Mouse (Mus musculus) left cerebral cortex, postnatal 10 days (tissue): ENCODE data around the gene Pparg. TPM values are rescaled to one million over a fixed set of nuclear protein-coding genes. Genes with fewer than 3 reads are reported as not detected.

Experiments used
- DNase-seq, 2 experiments: peaks; one replicate each; pipeline ENCODE4 v3.0.0; 2021 to 2022; ENCODE audit warnings: low spot score in 2 of 2, mixed read lengths in 1 of 2; ENCODE audit errors: extremely low spot score in 1 of 2
- intact Hi-C: fragments of 180-260 bp; cut with DNase I; formaldehyde crosslinking; loops from one replicate; pipeline ENCODE4 v1.15.1; 2025
- total RNA-seq, 2 experiments: library from RNA; stranded (reverse); gene quantifications; 2 replicates each; pipeline ENCODE4 v1.2.3; 2021

The Pparg gene
- total RNA-seq, 2 experiments from 2014 or later, result 2.8 to 3.7 TPM

DNA sequence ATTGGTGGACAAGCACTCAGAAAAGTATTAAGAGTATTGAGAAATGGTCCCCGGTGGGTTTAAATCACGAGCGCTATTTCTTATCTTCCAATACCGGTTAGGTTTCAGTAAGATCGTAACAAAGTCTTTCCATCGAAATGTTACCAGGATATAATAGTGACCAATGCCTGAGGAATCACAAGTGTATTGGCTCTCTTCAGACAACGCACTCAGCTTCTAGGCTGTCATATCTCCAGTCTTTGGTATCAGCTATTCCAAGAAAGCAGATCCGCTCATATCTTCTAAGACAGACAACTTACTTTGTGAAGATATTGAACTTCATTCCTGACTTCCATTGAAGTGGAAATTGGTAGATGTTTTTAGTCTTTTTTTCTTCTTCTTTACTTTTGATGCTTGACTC is 15.7 kb upstream of the Pparg start:
- intact Hi-C loops, result no loop called here
- DNase-seq, result no peak

DNA sequence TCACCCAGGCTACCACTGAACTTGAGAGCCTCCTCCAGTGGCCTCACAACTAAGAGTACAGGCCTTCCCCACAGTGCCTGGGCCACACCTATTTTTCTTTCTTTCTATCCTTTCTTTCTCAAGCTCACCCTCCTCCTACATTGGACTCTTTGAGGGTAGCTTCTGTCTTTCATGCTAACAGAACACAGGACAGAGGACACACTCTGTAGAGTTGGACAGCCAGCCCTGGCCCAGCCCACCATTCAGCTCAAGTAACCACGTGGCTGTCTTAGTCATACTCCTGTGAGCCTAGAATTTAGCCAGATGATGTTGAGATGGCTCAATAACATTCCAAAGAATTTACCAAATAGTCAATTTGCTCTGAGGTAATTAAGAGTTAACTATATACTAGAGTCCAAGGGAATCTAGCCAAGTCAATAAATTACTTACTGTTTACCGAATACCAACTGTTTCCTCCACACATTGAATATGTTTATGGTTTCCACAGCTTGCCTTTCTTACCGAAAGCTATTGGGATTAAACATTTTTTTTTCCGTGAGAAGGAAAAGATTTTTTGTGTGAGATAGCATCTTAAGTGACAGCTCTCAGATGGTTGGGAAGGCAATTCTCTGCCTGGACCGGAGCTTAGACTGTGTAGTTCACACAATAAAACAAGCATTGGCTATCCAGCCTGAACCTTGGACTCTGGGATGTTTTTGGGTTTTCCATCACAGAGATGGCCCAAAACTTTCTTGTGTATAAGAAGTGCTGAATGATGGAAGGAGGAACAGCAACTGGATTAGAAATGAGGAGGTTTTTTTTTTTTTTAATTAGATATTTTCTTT is 10.9 kb upstream of the Pparg start:
- no peak for DNase-seq
- intact Hi-C loops, result no loop called here

DNA sequence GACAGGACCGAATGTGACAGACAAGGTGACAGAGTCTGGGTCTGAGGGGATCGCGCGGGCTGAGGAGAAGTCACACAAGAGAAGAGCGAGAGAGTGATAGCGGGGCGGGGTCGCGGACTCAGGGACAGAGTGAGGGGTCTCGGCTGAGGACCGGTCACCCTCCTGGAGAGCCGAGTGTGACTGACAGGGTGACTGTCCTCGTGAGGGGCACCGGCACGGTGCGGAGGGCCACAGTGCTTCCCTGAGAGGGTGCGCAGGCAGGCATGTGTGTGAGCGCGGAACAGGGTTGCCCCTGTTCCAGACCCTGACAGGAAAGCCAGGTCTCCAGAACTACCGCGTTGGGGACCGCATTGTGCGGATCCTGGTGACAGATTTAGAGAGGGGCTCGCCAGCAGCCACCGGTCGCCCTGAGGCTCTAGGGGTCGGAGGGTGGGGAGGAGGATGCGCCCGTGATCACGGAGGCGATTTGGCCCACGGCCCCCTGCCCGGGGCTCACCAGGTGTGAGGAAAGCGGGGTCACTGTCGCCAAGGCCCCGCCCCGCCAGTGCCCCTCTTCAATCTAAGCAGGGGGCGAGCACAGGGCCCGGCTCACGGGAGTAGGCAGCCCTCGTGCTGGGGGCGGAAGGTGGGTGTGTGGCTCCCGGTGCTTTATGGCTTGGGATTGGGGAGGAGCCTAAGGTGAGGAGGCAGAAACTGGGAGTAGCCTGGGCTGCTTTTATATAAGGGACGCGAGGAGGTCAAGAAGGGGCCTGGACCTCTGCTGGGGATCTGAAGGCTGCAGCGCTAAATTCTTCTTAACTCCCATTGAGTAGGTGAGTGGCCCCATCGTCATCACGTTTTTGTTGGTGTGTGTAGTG is 1.1 kb downstream of the Pparg start:
- DNase-seq, result peak in 1 of 2 experiments; percentile 37
- intact Hi-C loops, result loop anchor here (5.0 kb wide), 1 partner anchor 175 kb away; no protein-coding TSS in a partner anchor

DNA sequence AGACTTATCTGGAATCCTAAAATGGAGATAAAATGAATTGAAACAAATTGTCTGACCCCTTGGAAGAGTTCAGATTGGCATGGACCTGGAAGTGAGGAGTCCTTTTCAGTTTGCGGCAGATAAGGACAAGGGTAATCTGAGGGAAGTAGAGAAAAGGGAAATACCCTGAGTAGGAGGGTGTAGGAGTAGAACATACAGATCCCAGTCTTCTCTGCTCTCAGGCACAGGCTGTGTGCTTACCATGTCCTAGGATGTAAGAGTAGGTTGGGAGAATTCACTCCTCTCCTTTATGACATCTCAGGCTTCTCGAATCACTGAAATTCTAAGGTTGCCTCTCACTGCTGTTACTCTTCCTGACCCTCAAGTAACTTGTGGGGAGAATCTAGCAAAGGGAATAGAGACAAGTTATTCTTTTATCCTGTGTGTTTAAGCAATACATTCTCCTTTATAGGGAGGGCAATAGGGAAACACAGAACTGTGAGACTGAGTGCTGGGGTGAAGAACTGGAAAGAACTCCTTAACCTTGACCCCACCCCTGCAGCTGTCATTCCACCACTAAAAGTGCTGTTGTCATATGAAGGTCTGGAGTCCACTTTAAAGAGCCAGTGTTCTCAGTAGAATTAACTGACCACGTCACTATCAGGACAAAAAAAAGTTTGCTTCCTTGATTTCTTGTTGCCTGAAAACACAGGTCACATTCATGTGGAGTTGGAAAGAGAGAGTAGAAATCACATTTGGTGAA is 6.3 kb downstream of the Pparg start:
- intact Hi-C loops, result no loop called here
- DNase-seq, result no peak

DNA sequence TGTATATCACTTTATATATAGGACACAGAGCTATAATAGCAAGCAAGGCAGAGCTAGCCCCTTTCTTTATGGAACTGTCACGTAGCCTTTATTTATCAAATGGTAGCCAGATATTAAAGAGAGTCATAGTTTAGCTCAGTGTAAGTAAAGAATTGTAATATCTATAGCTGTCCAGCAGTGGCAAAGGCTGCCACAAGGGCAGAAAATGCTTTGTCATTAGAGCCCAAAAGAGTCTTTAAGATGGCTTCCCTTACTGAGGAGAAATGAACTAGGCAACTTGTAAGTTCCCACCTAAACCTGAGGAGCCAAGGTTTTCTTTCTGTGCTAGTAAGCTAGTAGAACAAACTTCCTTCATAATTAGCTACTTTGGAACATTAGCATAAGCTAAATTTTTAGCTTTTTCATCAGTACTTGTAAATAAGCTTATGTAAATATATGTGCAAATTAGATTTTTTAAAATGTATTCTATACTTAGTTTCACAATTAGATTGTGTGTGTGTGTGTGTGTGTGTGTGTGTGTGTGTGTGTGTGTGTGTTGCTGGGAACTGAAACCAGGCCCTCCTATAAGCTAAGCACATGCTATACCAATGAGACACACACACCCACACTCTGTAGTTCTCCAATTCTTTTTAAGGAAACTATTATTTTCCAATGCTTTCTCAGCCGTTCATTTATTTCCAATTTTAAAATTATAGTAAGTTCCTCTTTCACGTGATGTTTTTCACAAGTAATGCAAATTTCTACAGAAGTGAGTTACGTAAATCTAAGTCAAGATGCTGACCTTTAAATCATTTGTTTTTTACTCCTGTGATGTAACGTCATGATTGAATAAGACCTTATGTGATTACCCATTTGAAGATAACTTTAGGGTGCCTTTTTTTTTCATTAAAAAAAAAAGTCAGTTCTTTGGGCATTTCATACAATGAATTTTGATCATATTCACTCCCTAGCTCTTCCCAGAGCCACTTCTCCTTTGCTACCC is 14.4 kb downstream of the Pparg start:
- DNase-seq, result no peak
- intact Hi-C loops, result no loop called here

DNA sequence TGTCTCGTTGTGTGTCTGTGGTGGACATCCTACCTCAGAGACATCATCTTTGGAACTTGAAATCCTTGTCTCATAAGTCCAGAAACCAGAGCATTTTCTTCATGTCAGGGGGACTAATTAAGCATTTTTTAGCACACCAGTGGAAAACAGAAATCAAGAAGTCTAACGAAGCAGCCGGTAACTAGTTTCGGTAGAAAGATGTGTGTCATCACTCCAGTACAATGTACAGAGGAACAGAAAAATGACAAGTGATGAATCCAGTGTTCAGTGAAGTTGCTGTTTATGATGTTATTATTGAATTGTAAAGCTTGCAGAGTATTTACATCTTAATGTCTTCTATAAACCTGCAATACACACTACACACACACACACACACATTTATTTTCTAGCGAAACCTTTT is 19.8 kb downstream of the Pparg start:
- no peak for DNase-seq
- intact Hi-C loops, result no loop called here

DNA sequence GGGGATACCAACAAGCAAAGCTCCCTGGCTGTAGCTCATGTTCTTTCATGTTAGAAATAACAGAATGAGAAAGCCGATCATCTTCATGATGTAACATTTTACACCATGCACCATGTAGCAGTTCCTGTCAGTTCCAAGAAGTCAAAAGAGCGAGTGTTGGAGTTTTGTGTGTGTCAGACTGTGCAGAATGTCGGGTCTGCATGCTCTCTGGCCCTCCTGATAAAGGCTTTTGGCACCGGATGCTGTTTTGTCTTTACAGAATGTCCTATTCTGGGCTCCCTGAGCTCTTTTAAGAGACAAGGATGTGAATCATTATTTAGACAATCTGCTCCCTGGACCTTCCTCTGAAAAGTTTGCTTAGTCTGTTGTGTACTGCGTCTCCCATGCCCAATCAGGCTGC is 22.0 kb downstream of the Pparg start:
- no peak for DNase-seq
- intact Hi-C loops, result no loop called here

DNA sequence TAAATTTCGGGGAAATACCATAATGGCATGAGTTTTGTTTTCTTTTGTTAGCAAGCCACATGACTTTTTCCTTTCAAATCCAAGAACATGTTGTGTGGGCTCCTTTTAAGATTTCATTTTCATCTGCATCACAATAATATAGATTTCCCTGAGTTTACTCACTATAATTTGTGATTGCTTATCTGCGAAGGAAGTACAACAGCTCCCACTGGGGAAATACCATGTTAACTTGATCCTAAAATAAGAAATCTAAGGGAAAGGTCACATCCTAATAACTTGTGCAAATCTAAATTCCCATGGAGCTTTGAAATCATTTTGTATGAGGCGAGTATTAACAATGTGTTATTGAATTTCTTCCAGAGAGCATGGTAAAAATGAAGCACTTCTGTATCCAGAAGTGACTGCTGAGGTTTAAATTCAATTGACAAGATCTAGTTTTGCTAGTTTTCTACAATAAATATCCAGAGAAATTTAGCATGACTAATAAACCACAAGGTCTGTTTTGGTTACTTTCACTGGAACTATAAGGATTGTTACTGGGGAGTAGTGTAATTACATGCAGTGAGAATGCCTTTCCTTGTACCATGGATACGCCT is 29.3 kb downstream of the Pparg start:
- no peak for DNase-seq
- intact Hi-C loops, result no loop called here

DNA sequence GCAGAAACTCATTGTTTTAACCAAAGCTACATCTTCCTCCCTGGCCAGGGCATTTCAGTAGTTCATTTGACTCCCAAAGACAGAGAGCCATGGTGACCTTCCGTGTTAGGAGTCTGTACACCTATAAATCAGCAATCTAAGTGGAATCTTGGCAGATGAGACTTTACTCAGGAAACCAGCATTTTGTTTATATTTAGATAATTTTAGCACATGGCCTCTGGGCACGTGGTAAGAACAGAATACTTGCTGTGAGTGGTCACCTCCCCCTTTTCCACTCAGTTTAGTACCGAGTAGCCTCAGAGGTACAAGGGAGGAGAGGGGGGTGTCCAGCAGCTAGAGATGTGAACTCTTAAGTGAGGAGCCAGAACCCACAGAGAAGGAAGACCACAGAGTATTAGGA is 36.2 kb downstream of the Pparg start:
- no peak for DNase-seq
- intact Hi-C loops, result no loop called here

DNA sequence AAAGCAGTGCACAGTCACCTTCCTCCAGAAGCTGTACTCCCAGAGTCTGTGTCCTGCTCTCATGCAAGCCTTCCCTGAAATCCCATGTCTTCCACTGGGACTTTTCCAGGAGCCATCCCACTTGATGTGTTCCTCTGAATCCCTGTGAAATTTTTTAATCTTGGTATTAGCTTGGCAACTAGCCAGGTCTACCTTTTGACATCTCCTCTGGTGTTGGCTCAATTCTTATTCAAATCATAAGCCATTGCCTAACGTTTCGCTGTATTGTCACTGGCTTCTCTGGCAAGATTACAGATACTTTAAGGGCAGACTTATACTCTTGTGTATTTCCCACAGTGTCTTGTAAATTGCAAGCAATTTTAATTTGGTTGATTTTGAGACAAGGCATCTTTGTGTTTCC is 43.6 kb downstream of the Pparg start:
- intact Hi-C loops, result no loop called here
- no peak for DNase-seq

DNA sequence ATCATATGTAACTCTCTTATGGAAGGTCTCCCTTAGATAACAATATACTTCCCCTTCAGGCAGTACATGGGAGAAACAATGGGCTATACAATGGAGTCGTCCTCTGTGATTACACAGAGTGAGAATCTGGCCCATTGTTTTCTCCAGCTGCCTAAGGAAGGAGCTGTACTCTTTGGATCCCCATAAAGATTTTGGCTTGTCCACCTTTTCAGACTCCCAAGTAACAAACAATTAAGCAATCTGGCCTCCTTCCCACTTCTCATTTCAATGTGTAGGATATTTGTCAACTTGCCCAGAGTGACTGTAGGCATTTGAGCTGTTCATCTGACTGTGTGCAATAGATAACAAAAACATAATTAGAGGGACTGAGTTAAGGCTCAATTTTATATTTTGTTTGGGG is 50.7 kb downstream of the Pparg start:
- intact Hi-C loops, result no loop called here
- no peak for DNase-seq

DNA sequence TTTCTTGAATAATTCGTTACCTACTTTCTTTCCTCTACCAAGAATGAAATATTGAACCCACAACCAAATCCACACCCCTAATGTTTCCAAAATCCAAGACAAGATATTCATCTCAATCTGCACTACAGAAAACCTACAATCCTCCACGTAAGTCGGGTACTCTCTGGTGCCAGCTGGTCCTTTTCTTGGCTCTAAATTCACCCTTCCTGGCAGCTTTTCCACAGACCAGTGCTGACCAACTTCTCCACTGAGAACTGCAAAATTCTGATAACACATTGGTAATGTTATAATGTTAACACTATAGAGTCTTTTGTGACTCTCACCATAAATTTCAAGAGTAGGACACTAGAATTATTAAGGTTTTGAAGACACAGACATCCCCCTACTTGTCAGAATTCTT is 57.4 kb downstream of the Pparg start:
- DNase-seq, result no peak
- intact Hi-C loops, result no loop called here

DNA sequence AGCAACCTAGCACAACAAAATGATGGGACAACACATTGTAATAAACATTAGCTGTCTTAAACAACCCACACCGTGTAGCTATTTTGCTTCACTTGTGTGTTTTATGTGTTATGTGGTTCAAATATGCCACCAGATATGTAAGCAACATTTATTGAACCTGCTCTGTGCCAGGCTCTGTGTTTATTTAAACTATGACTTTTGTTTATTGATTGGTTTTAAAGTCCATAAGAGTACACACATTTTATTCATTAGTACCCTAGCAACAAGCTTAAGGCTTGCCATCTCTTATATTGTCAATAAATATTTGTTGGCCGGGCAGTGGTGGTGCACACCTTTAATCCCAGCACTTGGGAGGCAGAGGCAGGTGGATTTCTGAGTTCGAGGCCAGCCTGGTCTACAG is 58.2 kb downstream of the Pparg start:
- no peak for DNase-seq
- intact Hi-C loops, result no loop called here

DNA sequence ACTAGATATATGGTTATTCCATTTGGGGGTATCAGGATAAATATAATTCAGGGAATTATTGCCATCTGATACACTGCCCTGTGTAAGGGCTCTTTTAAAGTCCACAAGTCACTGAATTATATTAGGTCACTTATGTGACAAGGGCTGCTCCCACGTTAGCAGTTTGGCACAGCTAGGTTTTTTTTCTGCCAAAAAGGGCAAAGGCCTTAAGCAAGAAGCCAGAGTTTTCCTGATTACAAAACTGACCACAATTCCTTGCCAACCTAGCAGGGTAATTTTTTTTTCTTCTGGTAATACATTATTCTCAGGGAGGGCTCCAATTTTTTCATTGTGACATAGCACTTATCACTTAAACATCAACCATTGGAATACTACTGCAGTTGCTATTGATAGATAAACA is 60.2 kb downstream of the Pparg start:
- DNase-seq, result no peak
- intact Hi-C loops, result no loop called here

DNA sequence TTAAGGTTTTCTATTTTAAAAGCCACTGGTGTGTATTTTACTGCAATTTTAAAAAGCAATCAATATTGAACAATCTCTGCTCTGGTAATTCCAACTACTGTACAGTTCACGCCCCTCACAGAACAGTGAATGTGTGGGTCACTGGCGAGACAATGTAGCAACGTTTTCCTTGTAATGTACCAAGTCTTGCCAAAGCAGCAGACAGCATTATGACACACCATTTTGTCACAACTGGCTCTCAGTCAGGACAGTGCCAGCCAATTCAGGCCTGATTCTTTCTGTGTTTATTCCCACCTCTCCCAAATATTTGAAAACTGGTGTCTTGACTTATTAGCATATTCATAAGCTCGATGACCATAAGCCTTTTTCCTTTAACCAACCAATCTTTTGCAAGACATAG is 60.9 kb downstream of the Pparg start:
- intact Hi-C loops, result no loop called here
- DNase-seq, result no peak

DNA sequence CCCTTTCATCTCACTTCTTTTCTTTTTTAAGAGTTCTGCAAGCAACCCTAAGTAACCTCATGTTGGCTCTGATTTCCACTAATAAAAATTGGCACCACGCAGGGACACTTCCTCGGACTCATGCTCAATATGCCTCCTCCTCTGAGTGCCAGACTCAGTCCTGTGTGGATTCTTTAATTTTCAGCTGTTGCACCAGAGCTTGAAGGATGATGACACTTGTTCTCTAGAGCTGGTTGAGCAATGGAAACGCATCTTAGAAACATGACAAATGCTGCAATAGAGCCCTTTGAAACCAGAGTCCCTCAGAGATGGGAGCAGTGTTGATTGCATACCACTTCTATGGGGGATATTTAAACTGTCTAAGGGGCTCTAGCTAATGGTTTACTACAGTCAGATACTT is 63.7 kb downstream of the Pparg start:
- intact Hi-C loops, result no loop called here
- DNase-seq, result no peak

DNA sequence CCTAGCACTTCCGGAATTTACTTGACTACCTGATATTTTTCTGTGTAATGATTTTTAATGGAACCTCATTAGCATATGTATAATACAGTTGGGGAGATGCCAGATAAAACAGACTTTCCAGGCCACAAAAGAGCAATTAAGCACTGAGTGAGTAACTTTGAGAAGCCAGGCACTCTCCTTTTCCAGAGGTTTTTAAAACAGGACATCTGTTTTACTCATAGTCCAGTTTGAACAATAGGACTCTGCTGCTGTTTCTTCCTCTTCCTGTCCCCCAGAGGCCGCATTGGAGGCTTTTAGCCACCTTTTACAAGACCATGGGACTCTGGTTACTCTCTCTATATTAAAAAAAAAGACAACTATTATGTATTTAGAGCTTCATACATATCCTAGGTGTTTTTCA is 72.0 kb downstream of the Pparg start:
- DNase-seq, result no peak
- intact Hi-C loops, result no loop called here

DNA sequence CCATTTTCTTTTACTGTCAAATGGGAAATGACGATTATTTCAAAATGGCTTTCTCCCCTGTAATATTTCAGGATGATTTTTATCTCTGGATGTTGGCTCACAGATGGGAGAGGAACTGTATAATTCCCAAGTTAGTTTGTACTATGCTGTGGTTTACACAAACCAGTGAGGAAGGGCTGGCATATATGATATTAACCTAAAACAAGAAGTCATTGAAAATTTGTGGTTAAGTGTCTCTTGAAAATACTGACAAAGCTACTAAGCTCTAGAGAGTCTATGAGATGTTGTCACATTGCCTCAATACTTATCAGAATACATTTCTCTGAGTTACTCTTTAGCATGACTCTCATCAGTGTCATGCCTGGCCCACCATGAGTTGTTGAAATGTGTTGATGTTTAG is 73.3 kb downstream of the Pparg start:
- DNase-seq, result no peak
- intact Hi-C loops, result no loop called here
